Mouse (Mus musculus) right cerebral cortex, postnatal 36 days (tissue): ENCODE measurements around the gene Peli2.

Experiments
- DNase-seq, 2 experiments: peaks; one replicate each; pipeline ENCODE4 v3.0.0; 2022; ENCODE audit warnings: low spot score in 2 of 2, mixed read lengths in 1 of 2

The Peli2 gene

GRCm38 (mm10) chr14:48189330-48189729 lies 68.7 kb downstream of the Peli2 start:
- DNase-seq = peak; percentile 31 to 59

GRCm38 (mm10) chr14:48190946-48191345 lies 70.3 kb downstream of the Peli2 start:
- DNase-seq = no peak

- no peak for DNase-seq
Observed at GRCm38 (mm10) chr14:48191925-48192324, 71.3 kb downstream of the Peli2 start.

DNA sequence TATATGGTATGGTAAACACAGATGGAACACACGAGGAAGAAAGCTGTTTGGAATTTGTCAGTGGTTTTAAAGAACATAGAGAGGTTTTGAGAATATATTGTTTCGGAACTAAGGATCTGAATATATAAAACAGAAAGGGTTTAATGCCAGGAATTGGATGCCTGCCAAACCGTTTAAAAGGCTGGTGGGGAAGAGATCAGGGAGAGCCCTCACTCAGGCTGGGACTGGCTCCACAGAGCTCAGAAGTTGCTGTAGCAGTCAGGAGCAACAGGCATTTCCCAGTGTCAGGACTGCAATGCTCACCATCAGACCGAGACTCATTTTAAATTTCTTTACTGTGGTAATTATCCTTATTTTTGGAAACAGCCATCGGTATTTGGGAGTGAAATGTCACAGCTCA lies 76.2 kb downstream of the Peli2 start:
- no peak for DNase-seq

DNA sequence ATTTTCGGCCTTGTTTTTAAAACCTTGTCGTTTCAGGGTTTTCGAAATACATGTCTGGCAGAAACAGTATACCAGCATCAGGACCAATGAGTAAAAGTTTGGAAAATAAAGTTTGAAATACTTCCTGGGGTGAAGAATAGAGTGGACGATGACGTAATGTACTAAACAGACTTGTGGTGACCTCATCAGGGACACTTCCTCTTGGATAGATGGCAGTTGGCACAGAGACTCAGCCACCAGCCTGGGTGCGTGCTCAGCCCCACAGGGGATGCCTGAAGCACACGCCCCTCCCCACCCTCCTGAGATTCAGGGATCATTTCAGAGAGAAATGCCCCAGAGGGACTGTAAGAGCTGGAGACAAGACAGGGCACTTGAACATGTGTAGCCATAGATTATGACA lies 76.7 kb downstream of the Peli2 start:
- no peak for DNase-seq

- no peak for DNase-seq
Observed at GRCm38 (mm10) chr14:48198190-48198954, 77.7 kb downstream of the Peli2 start.

GRCm38 (mm10) chr14:48198957-48199356 lies 78.3 kb downstream of the Peli2 start:
- no peak for DNase-seq

- DNase-seq = no peak
Observed at GRCm38 (mm10) chr14:48199506-48199905, 78.9 kb downstream of the Peli2 start.

DNA sequence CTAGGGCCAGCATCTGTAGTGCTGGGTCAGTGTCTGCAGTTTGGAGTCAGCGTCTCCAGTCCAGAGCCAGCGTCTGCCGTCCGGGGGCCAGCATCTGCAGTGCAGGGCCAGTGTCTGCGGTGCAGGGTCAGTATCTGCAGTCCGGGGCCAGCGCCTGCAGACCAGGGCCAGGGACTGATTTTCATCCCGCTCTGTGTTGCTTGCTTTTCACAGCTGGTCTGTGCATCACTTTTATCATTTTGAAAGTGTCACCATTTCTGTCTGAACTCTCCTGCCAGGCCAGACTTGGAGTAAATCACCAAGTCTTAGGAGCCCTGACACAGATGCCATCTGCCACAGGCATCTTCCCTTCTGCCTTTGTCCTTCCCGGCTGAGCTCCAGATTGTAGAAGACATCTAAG lies 79.7 kb downstream of the Peli2 start:
- DNase-seq = no peak

DNA sequence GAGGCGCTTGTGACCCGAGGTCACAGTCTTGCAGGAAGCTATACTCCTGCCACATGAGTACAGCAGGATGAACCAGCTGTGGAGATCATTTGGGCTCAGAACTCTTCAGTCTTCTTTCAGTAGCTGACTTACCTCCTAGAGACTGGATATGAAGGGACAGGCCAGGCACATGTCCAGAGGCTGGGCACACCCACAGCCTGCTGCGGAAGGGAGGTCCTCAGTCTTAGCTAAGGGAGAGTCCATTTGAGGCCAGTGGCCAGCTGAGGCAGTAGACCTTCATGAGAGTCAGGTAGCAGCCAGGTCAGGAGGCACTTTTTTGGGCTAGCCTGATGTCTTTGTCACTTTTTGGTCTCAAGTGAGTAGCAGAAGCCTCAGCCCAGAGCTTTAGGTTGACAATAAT lies 80.2 kb downstream of the Peli2 start:
- DNase-seq = no peak

DNA sequence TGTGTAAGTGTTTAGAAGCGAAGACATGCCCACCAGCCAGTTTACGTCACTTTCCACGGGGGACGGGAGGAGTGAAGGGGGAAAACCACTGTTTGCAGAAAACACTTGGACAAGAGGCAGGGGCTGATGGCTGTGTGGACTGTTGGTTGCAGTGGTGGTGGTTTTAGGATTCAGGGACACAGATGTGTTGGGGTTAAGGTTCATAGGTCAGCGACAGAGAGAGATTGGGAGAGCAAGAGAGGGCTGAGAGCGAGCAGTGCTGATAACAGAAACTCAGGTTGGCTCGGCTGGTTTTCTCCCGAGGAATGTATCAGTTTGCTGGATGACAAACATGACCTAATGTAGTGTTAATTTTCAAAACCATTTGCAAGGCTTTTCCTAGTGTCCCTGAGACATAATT lies 80.8 kb downstream of the Peli2 start:
- no peak for DNase-seq

DNA sequence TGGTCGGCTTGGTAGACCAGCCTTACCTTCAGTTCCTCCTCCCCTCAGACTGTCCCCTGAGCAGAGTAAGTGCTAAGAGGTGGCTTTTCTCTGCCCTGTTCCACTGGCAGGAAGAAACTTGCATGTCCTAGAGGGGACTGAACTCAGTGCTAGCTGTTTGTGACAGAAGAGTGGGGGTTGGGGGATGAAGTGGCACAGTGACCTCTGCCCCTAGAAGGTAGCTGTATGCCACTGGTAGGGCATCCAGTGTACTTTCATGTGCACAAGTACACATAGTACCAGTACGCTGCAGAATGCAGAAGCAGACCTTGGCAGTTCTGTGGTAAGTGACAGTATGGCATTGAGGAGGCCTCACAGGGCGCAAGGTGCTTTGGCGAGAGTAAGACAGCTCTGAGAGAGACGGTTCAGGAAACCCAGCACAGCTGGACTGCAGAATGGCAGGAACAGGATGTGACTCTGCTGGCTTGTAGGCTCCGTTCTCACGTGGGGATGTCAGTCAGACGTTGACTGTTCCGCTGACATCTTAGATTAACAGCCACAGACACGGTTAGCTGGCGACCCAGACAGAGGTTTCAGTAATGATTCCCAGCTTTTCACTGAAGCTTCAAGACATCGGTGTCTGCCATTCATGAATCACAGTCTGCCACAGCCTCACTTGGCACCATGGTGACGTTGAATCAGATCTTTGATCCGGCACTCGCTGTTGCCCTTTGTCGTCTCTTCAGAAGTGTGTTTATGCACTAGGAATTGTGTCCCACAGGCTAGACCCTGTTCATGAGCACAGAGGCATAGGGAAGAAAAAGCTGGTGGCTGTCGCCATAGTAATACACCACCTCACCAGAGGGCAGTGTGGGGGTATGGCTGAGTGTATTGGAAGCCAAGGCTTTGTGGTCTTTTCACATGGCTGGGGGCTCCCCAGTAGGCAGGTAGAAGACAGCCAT lies 81.7 kb downstream of the Peli2 start:
- DNase-seq = no peak

DNA sequence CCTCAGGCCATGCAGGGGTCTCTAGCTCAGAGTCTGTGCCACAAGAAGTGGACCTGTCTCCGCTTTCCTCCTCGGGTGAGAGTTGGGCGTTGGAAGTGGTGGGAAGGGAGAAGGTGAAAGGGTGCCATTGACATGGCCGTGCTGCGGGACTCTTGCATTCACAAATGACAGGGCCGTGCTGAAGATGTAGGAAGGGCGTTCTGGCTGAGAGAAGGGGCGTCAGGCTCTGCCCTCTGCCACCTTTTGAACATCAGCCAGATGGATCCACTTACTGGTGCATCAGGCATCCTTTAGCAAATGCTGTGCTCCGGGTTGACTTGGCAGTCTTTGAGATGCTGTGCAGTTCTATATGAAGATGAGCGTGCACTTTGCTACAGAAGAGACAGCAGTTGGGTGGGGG lies 84.4 kb downstream of the Peli2 start:
- no peak for DNase-seq

DNA sequence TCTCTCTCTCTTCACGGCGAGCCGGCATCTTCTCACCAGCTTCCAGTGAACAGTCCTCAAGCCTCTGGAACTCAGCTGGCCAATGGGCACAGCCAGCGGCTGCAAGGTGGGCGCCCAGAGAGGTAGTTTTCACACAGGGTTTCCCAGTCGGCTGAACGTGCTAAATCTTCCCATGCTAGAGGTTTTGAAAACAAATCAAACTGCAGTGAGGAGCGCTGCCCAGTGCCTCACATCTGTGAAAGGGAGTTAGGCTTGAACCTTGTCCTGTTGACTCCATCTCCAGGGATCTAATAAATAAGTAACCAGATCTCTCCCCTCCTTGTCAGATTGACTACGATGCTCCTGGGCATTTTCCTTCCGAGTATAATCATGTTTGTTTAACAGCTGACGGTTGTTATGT lies 85.0 kb downstream of the Peli2 start:
- DNase-seq = no peak

DNA sequence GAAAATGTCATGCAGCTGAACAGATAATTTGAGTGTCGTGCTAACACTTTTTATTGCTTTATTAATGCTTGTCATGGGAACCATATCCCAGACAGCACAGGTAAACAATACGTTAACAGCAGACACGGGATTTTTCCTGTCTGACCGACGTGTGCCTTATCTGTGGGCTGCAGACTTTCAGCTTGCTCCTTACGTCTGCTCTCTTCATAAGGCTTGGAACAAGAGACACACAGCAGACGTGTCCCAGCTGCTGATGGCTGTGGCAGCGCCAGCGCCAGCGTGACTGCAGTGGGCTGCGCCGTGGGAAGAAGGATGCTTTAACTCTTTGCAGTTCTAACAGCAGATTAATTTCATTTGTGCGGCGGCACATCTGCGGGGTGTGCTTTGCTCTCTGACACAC lies 86.5 kb downstream of the Peli2 start:
- DNase-seq = peak; percentile 39 to 58

GRCm38 (mm10) chr14:48207746-48208640 lies 87.4 kb downstream of the Peli2 start:
- DNase-seq = no peak

- DNase-seq = no peak
Observed at GRCm38 (mm10) chr14:48209436-48209835, 88.8 kb downstream of the Peli2 start.

DNA sequence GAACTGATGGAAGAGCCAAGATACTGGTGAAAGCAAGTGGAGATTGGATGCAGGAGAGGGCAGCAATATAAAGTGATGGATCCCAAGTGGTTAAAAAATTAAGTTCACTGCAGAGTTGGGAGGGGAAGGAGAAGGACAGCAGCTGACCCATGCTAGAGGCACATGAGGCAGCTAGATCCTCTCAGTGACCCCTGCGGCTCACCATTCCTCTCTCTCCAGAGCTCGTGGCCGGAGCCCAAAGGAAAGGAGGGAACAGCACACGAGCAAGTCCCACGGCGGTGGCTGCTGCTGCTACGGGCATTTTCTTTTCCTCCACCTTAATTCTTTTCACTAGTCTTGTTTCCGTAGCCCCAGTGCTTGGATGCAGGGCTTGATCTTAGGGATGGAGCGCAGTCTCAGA lies 89.5 kb downstream of the Peli2 start:
- no peak for DNase-seq

- no peak for DNase-seq
Observed at GRCm38 (mm10) chr14:48211526-48211925, 90.9 kb downstream of the Peli2 start.

GRCm38 (mm10) chr14:48212839-48213238 lies 92.2 kb downstream of the Peli2 start:
- DNase-seq = peak in 1 of 2 experiments; percentile 23

DNA sequence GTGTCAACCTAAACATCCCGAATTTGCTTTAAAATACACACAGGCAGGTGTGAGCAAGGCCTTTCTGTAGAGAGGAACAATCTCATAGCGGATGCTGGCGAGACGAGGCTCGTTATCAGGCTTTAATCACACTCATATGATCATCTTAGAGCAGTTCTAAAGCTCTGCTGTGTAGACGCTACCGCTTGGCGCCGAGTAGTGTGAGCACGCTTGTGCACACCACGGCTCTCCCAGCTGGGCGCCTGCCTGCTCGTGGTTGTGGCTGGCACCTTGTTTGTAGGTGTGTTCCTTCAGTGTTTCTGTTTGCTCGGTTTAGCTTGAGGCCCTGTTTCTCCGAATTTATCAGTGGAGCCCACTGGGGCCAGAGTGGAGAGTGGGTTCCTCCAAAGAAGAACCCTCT lies 93.0 kb downstream of the Peli2 start:
- DNase-seq = no peak

DNA sequence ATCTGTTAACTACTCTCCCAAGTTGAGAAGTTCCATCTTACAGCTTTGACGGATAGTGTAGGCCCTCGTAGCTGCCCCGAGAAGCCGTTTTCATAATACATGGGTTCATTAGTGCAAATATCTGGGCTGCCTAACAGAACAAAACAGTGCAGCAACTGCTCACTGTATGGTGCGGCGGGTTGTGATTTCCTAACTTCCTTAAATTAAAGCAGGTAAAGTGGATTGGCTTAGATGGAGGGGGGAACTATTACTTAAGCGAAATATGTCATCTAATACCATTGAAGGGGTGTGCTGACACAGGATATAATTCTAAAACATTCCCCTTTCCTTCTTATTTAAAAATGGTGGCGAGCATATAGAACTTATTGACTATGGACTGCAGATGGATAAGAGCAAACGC lies 101.4 kb downstream of the Peli2 start:
- DNase-seq = no peak
